Mouse (Mus musculus) MEL (cell line): ENCODE measurements around the gene Tll1. TPM values are rescaled to one million over a fixed set of nuclear protein-coding genes. Genes with fewer than 3 reads are reported as not detected.

Experiments used
- DNase-seq: peaks from one replicate; pipeline ENCODE4 v3.0.0; 2011; ENCODE audit warnings: low read depth, low spot score
- H3K27ac ChIP-seq: 2 replicates; pipeline ENCODE4 v1.5.1; 2012; ENCODE audit warnings: low read depth, mild to moderate bottlenecking, control low read depth, low read length, moderate library complexity; ENCODE audit not compliant: control insufficient read depth
- H3K27me3 ChIP-seq, 2 experiments: fragments of 150-350 bp in 1 of 2; sonication (generic) in 1 of 2; 2 replicates each; pipeline ENCODE4 v1.6.1; 2012; ENCODE audit warnings: low read length in 2 of 2, mild to moderate bottlenecking in 2 of 2, improper control_type of control experiment in 1 of 2, moderate library complexity in 1 of 2; ENCODE audit not compliant: insufficient read depth in 2 of 2, control insufficient read depth in 1 of 2
- H3K36me3 ChIP-seq, 2 experiments: 2 replicates each; pipeline ENCODE4 v1.6.1; 2012 to 2014; ENCODE audit warnings: low read length in 2 of 2, improper control_type of control experiment in 1 of 2, inconsistent platforms in 1 of 2, mild to moderate bottlenecking in 1 of 2; ENCODE audit not compliant: insufficient read depth in 2 of 2, control insufficient read depth in 1 of 2
- H3K4me1 ChIP-seq, 2 experiments: fragments of 150-350 bp in 1 of 2; sonication (generic) in 1 of 2; 2 replicates each; pipeline ENCODE4 v1.6.1; 2012; ENCODE audit warnings: low read length in 2 of 2, improper control_type of control experiment in 1 of 2, mild to moderate bottlenecking in 1 of 2; ENCODE audit not compliant: insufficient read depth in 2 of 2, control insufficient read depth in 1 of 2
- H3K4me3 ChIP-seq, 2 experiments: fragments of 150-350 bp in 1 of 2; sonication (generic) in 1 of 2; 2 replicates each; pipeline ENCODE4 v1.5.1; 2012; ENCODE audit warnings: low read depth in 2 of 2, low read length in 2 of 2, mild to moderate bottlenecking in 2 of 2, moderate library complexity in 2 of 2, control low read depth in 1 of 2, improper control_type of control experiment in 1 of 2; ENCODE audit not compliant: control insufficient read depth in 1 of 2, insufficient read depth in 1 of 2
- H3K79me2 ChIP-seq: 2 replicates; pipeline ENCODE4 v1.6.1; 2012; ENCODE audit warnings: mild to moderate bottlenecking, low read length, moderate library complexity; ENCODE audit not compliant: control insufficient read depth, poor library complexity, insufficient read depth
- H3K9ac ChIP-seq: 2 replicates; pipeline ENCODE4 v1.6.1; 2012; ENCODE audit warnings: low read depth, mild to moderate bottlenecking, control low read depth, low read length, moderate library complexity; ENCODE audit not compliant: control insufficient read depth, poor library complexity, severe bottlenecking
- H3K9me3 ChIP-seq: fragments of 150-350 bp; sonication (generic); replicated peaks from 2 replicates; pipeline ENCODE4 v1.6.1; 2012; ENCODE audit warnings: mild to moderate bottlenecking, low read length, improper control_type of control experiment, moderate library complexity; ENCODE audit not compliant: insufficient read depth
- CTCF ChIP-seq, 3 experiments: IDR thresholded peaks in 2 of 3; conservative IDR thresholded peaks in 1 of 3; 2 replicates each; pipeline ENCODE4 v1.5.1; 2011 to 2012; ENCODE audit warnings: low read length in 3 of 3, low read depth in 2 of 3, mild to moderate bottlenecking in 2 of 3, improper control_type of control experiment in 1 of 3, inconsistent platforms in 1 of 3, mixed read lengths in 1 of 3, moderate library complexity in 1 of 3; ENCODE audit not compliant: control insufficient read depth in 1 of 3, insufficient read depth in 1 of 3, poor library complexity in 1 of 3, severe bottlenecking in 1 of 3
- E2F4 ChIP-seq: IDR thresholded peaks from 2 replicates; pipeline ENCODE4 v1.6.1; 2011; ENCODE audit warnings: low read depth, low read length, improper control_type of control experiment, borderline replicate concordance
- ELF1 ChIP-seq: IDR thresholded peaks from 2 replicates; pipeline ENCODE4 v1.6.1; 2014; ENCODE audit warnings: low read depth, mild to moderate bottlenecking, inconsistent platforms, low read length, improper control_type of control experiment, moderate library complexity
- ETS1 ChIP-seq: IDR thresholded peaks from 2 replicates; pipeline ENCODE4 v1.6.1; 2012; ENCODE audit warnings: low read depth, mild to moderate bottlenecking, inconsistent platforms, low read length, improper control_type of control experiment, moderate library complexity
- HCFC1 ChIP-seq: IDR thresholded peaks from 2 replicates; pipeline ENCODE4 v1.6.1; 2012; ENCODE audit warnings: low read depth, mild to moderate bottlenecking, inconsistent platforms, low read length, improper control_type of control experiment, moderate library complexity
- MAFK ChIP-seq: IDR thresholded peaks from 2 replicates; pipeline ENCODE4 v1.6.1; 2011; ENCODE audit warnings: low read depth, mild to moderate bottlenecking, low read length, improper control_type of control experiment, borderline replicate concordance
- MAX ChIP-seq: IDR thresholded peaks from 2 replicates; pipeline ENCODE4 v1.6.1; 2011; ENCODE audit warnings: low read length, improper control_type of control experiment
- MAZ ChIP-seq: IDR thresholded peaks from 2 replicates; pipeline ENCODE4 v1.6.1; 2012; ENCODE audit warnings: low read depth, mild to moderate bottlenecking, inconsistent platforms, low read length, improper control_type of control experiment
- MXI1 ChIP-seq: IDR thresholded peaks from 2 replicates; pipeline ENCODE4 v1.6.1; 2011; ENCODE audit warnings: mild to moderate bottlenecking, low read depth, low read length, improper control_type of control experiment
- POLR2A ChIP-seq, 2 experiments: IDR thresholded peaks; 2 replicates each; pipeline ENCODE4 v1.6.1; 2011 to 2012; ENCODE audit warnings: low read length in 2 of 2, mild to moderate bottlenecking in 2 of 2, control low read depth in 1 of 2, improper control_type of control experiment in 1 of 2, low read depth in 1 of 2, moderate library complexity in 1 of 2; ENCODE audit not compliant: control insufficient read depth in 1 of 2, insufficient read depth in 1 of 2, poor library complexity in 1 of 2
- POLR2AphosphoS5 ChIP-seq: IDR thresholded peaks from 2 replicates; pipeline ENCODE4 v1.6.1; 2012; ENCODE audit warnings: low read depth, borderline replicate concordance, mild to moderate bottlenecking, inconsistent platforms, low read length, moderate library complexity, mixed read lengths
- SIN3A ChIP-seq: IDR thresholded peaks from 2 replicates; pipeline ENCODE4 v1.6.1; 2012; ENCODE audit warnings: low read length, improper control_type of control experiment, inconsistent platforms
- SMC3 ChIP-seq: IDR thresholded peaks from 2 replicates; pipeline ENCODE4 v1.6.1; 2011; ENCODE audit warnings: low read depth, low read length, improper control_type of control experiment
- TCF12 ChIP-seq: IDR thresholded peaks from 2 replicates; pipeline ENCODE4 v1.6.1; 2014; ENCODE audit warnings: low read depth, mild to moderate bottlenecking, inconsistent platforms, low read length, improper control_type of control experiment, moderate library complexity
- UBTF ChIP-seq: IDR thresholded peaks from 2 replicates; pipeline ENCODE4 v1.6.1; 2012; ENCODE audit warnings: low read depth, mild to moderate bottlenecking, inconsistent platforms, low read length, improper control_type of control experiment, moderate library complexity, borderline replicate concordance; ENCODE audit not compliant: insufficient read depth
- ZKSCAN1 ChIP-seq: IDR thresholded peaks from 2 replicates; pipeline ENCODE4 v1.6.1; 2012; ENCODE audit warnings: low read depth, mild to moderate bottlenecking, inconsistent platforms, low read length, improper control_type of control experiment, moderate library complexity
- polyA plus RNA-seq, 2 experiments: library from polyadenylated mRNA; stranded (reverse) in 1 of 2; unstranded in 1 of 2; fragments of >175 nt in 1 of 2; fragments of >200 nt in 1 of 2; gene quantifications; 2 replicates each; pipeline versions ENCODE4 v1.2.1 to v1.2.4; 2012; ENCODE audit warnings: low replicate concordance in 2 of 2, low read depth in 1 of 2; ENCODE audit not compliant: insufficient read length in 2 of 2, insufficient read depth in 1 of 2, missing spikeins in 1 of 2
- total RNA-seq: library from RNA; depleted of rRNA; stranded (reverse); fragments of 300-350 nt; gene quantifications from 2 replicates; pipeline ENCODE4 v1.2.3, GENCODE M21; 2012

The Tll1 gene
- total and polyA plus RNA-seq, 3 experiments: not detected

DNA sequence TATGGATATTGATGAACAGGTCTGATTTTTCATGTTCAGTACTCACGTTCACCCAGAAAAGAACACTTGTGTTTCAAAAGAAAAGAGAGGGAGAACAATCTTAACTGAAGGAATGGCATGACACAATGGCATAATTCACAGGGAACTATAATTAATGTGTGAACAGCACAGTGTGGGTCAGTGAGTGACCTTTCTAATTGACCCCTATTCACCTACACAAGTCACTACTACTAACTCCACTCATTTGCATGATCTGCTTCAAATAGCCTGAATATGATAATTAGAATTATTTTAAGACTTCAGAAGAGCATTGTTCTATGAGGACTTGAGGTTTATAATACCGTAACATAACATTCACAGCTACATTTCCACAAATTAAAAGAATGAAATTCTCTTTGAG lies 18.2 kb downstream of the Tll1 start (continued):
- no peak for TF ChIP-seq UBTF

DNA sequence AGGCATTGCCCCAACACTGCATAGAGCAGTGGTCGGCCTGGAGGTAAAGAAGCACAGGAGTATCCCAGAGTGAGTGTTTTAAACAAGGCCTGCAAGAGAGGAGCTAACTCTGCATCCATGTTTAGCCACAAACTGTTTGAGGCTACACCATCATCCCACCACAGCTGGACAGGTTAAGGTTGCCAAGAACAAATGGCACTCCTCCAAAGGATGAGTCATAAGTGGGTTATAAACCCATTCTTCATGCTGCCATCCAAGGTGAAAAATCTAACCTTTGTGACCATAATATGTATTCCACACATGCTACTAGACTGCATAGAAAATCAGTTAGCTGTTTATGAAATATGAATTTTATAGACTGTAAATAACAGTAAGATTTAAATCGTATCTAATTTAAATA lies 29.1 kb downstream of the Tll1 start:
- no peak overlapping the region for H3K9ac ChIP-seq
- DNase-seq: no peak
- H3K27ac ChIP-seq: no peak overlapping the region
- TF ChIP-seq HCFC1: no peak
- TF ChIP-seq SIN3A: no peak
- no peak for TF ChIP-seq POLR2AphosphoS5
- TF ChIP-seq ZKSCAN1: no peak
- TF ChIP-seq UBTF: no peak
- TF ChIP-seq SMC3: no peak
- no peak for TF ChIP-seq E2F4
- no peak for TF ChIP-seq ELF1
- H3K4me3 ChIP-seq: no peak overlapping the region
- no peaks in the 10 kb centered on the region for H3K27me3 ChIP-seq
- H3K36me3 ChIP-seq: no peaks in the 10 kb centered on the region
- H3K9me3 ChIP-seq: no peaks in the 10 kb centered on the region
- no peaks in the 10 kb centered on the region for H3K4me1 ChIP-seq
- no peaks in the 10 kb centered on the region for H3K79me2 ChIP-seq

DNA sequence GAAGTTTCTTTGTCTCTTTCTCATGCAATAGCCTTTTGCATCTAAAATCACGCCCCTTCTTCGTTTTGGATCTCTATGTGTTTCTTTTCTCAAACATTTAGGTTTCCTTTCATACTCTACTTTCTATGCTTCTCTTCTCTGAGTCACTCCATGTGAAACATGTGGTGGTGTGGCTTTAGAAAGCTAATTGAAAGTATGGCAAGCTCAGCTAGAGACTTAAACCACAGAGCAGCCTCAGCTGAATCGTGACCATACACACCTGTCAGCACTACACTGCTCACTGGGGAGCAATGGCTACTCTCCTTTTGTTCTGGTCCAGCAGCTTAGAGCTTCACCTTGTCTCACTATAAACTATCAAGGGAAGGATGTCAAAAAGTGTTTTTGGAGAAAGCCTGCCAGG lies 31.2 kb downstream of the Tll1 start:
- Histone ChIP-seq H3K4me1 (no peaks in the 10 kb centered on the region), H3K9me3 (no peaks in the 10 kb centered on the region), H3K9ac (no peak overlapping the region), H3K4me3 (no peak overlapping the region), H3K27me3 (no peaks in the 10 kb centered on the region), H3K79me2 (no peaks in the 10 kb centered on the region), H3K36me3 (no peaks in the 10 kb centered on the region)
- no peak for DNase-seq
- TF ChIP-seq MAX (no peak), E2F4 (no peak), POLR2A (IDR thresholded peaks at IDR 0.05; ENCODE audit: control insufficient read depth in 1 of 2, insufficient read depth in 1 of 2, low read depth in 1 of 2, low read length in 2 of 2, poor library complexity in 1 of 2) (no peak), TCF12 (no peak), POLR2AphosphoS5 (no peak), CTCF (IDR thresholded peaks at IDR 0.05 in 2 of 3, conservative IDR thresholded peaks at IDR 0.05 in 1 of 3; ENCODE audit: control insufficient read depth in 1 of 3, insufficient read depth in 1 of 3, low read depth in 2 of 3, low read length in 3 of 3, poor library complexity in 1 of 3, severe bottlenecking in 1 of 3) (no peak), ETS1 (no peak), MAZ (no peak), MXI1 (no peak), HCFC1 (no peak), MAFK (no peak)
- TF ChIP-seq, all 39 proteins: peak for 0
- no peak overlapping the region for H3K27ac ChIP-seq
